Mouse (Mus musculus) hindbrain, postnatal 0 days (tissue): ENCODE measurements at regions not wholly inside any gene's neighbourhood (a gene's known extent, or its start where the extent isn't known, plus 50 kb on each side); places are given as distances from the start of the nearest gene placed in this dataset.
"Not testable (repeated sequence)": the region's sequence is repeated elsewhere in the genome, so short reads cannot be mapped to it uniquely, and the experiment has no call there.

ENCODE experiments used
- ATAC-seq: fragments of 200-750 bp; cut with Nextera tagmentation; 2 replicates; pipeline ENCODE4 v1.8.0; 2017; ENCODE audit warnings: mild to moderate bottlenecking, moderate TSS enrichment, moderate library complexity
- DNase-seq: peaks from one replicate; pipeline ENCODE4 v3.0.0-alpha.2; 2015; ENCODE audit warnings: low spot score
- H3K27ac ChIP-seq: fragments of 300-500 bp; sonication (generic); 2 replicates; pipeline ENCODE4 v1.5.1; 2014; ENCODE audit warnings: mild to moderate bottlenecking
- H3K27me3 ChIP-seq: fragments of 300-500 bp; sonication (generic); 2 replicates; pipeline ENCODE4 v1.6.1; 2014; ENCODE audit warnings: low read length, mixed read lengths; ENCODE audit not compliant: insufficient read depth
- H3K36me3 ChIP-seq: fragments of 300-500 bp; sonication (generic); 2 replicates; pipeline ENCODE4 v1.6.1; 2014; ENCODE audit warnings: low read length, mixed read lengths; ENCODE audit not compliant: insufficient read depth
- H3K4me1 ChIP-seq: fragments of 300-500 bp; sonication (generic); 2 replicates; pipeline ENCODE4 v1.6.1; 2014; ENCODE audit warnings: antibody characterized with exemption, low read length, mixed read lengths; ENCODE audit not compliant: insufficient read depth
- H3K4me2 ChIP-seq: fragments of 300-500 bp; sonication (generic); 2 replicates; pipeline ENCODE4 v1.6.1; 2014; ENCODE audit warnings: low read depth, mild to moderate bottlenecking, low read length, moderate library complexity, mixed read lengths
- H3K4me3 ChIP-seq: fragments of 300-500 bp; sonication (generic); 2 replicates; pipeline ENCODE4 v1.5.1; 2014; ENCODE audit warnings: low read length
- H3K9ac ChIP-seq: fragments of 300-500 bp; sonication (generic); replicated peaks from 2 replicates; pipeline ENCODE4 v1.6.1; 2014; ENCODE audit warnings: mild to moderate bottlenecking, low read length, moderate library complexity, mixed read lengths
- H3K9me3 ChIP-seq: fragments of 300-500 bp; sonication (generic); 2 replicates; pipeline ENCODE4 v1.6.1; 2016; ENCODE audit warnings: low read length, mixed read lengths
- CTCF ChIP-seq: IDR thresholded peaks from 2 replicates; pipeline ENCODE4 v1.5.1; 2016; ENCODE audit warnings: antibody characterized with exemption, control low read depth, low read depth
- WGBS: fragments of 180-500 bp; shearing (Covaris S2); extraction: QIAGEN DNeasy Blood & Tissue Kit; methylation state at CpG from one replicate; pipeline ENCODE4 v1.1.7; 2014; 5-methylcytosine and 5-hydroxymethylcytosine counted together

DNA sequence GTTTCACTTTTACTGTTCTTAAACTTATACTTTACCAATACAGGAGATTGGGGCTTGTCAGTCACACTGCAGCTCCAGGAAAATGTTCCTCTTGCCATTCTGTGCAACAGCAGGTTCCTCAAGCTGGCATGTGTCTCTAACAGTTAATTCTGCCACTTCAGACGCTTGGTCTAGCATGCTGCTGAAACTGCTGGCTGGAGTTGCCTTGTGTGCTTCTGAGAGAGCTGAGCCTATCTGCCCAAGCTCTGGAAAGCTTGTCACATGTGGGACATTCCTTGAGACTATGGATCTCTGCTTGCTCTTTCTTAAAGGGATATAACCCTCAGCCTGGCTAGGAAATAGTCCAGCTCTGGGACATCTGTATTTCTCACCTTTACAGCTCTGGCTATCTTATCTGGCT lies 138.9 kb upstream of the 1700008P02Rik start:
- 39% methylated on average over 1 of the region's 1 CpGs for WGBS
- no peak overlapping the region for H3K9ac ChIP-seq
- H3K4me1 ChIP-seq = no peaks in the 10 kb centered on the region
- H3K4me2 ChIP-seq = no peak overlapping the region
- DNase-seq = no peak
- no peak for ATAC-seq
- no peaks in the 10 kb centered on the region for H3K27me3 ChIP-seq
- H3K27ac ChIP-seq = no peak overlapping the region
- no peaks in the 10 kb centered on the region for H3K36me3 ChIP-seq
- no peaks in the 10 kb centered on the region for H3K9me3 ChIP-seq
- TF ChIP-seq CTCF = no peak
- H3K4me3 ChIP-seq = no peak overlapping the region

DNA sequence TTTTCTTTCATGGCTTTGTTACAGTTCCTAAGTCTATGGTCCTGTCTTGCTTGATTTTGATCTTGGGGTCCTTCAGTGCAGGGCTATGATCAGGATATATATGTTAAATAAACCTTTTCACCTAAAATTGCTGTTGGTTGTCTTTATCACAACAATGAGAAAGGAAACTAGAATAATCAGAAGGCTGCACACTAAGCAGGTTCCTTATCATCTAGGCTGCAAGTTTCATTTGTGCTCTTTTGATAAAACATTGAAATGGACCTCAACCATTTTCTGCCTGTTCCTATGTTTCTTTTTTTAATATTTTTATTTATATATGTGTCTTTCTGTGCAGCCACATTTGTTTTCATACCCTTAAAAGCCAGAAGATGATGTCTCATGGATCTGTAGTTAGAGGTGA lies 137.3 kb upstream of the 1700008P02Rik start:
- H3K9ac ChIP-seq = no peak overlapping the region
- no peak overlapping the region for H3K27ac ChIP-seq
- H3K4me3 ChIP-seq = no peak overlapping the region
- H3K27me3 ChIP-seq = no peaks in the 10 kb centered on the region
- H3K4me1 ChIP-seq = no peaks in the 10 kb centered on the region
- no peak overlapping the region for H3K4me2 ChIP-seq
- DNase-seq (no peak), ATAC-seq (no peak)
- no peak for TF ChIP-seq CTCF
- H3K9me3 ChIP-seq = no peaks in the 10 kb centered on the region
- H3K36me3 ChIP-seq = no peaks in the 10 kb centered on the region

DNA sequence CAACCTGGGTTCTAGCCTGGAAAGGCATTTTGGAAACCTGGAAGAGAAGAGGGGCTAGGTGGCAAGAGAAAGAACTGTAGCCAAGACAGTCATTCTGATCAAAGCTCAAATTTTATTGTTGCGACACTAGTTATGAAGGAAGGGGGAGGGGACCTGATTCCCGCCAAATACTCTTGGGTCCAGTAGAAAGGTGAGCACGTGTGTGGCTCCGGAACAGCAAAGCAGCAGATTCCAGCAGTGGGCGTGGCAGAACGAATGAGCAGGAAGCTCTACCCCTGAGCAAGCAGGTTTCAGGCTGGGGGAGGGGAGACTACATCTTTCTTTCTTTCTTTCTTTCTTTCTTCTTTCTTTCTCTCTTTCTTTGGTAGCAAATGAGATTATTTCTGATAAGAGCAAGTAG lies 130.5 kb upstream of the 1700008P02Rik start:
- ATAC-seq, DNase-seq, H3K4me2 ChIP-seq, H3K4me1 ChIP-seq, H3K27me3 ChIP-seq, H3K9me3 ChIP-seq, H3K36me3 ChIP-seq, H3K27ac ChIP-seq, H3K4me3 ChIP-seq, H3K9ac ChIP-seq: not testable (repeated sequence)
- WGBS = 90% methylated on average over 6 of the region's 6 CpGs

DNA sequence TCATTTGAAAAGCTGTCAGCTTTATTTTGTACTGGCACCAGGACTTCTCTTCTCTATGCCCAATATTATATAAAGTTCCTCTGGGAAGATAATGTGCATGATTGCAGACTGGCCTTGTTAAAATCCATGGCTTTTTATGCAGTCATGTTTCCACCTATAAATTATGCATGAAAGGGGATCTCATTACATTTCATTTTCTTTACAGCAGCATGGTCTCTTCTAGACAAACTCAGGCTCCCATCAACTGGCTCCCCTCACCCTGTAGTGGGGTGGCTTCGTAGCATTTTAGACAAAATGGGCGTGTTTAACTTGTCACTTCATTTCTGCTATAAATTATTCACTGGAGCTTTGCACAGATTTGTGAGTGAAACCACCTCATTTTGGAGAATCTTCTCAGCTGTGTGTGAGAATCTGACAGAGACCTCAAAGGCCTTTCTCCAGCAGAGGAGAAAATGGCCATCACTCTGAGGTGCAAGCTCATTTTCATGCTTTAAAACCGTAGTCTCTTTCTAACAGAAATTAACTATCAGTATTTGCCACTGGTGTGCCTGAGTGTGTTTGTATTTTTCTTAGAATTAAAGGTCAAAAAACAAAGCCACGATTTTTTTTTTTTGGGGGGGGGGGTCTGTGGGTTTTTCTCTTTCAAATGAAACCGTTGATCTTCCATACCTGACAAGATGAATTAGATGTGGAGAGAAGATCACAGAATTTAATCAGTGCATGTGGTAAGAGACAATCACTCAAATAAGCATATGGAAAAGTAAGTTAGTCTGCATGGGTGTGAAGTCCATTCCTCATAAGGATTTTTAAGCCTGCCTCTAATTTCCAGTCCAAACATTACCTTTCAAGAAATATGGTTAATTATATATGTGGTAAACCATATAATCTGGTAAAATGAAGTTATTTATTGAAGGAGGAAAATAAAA lies 111.4 kb upstream of the 1700008P02Rik start:
- no peaks in the 10 kb centered on the region for H3K9me3 ChIP-seq
- H3K4me2 ChIP-seq = no peak overlapping the region
- H3K9ac ChIP-seq = no peak overlapping the region
- no peak overlapping the region for H3K4me3 ChIP-seq
- TF ChIP-seq CTCF = no peak
- DNase-seq (no peak), ATAC-seq (no peak)
- H3K27ac ChIP-seq = no peak overlapping the region
- H3K4me1 ChIP-seq = no peaks in the 10 kb centered on the region
- WGBS = 50% methylated on average over 5 of the region's 5 CpGs
- no peaks in the 10 kb centered on the region for H3K36me3 ChIP-seq
- H3K27me3 ChIP-seq = no peaks in the 10 kb centered on the region

DNA sequence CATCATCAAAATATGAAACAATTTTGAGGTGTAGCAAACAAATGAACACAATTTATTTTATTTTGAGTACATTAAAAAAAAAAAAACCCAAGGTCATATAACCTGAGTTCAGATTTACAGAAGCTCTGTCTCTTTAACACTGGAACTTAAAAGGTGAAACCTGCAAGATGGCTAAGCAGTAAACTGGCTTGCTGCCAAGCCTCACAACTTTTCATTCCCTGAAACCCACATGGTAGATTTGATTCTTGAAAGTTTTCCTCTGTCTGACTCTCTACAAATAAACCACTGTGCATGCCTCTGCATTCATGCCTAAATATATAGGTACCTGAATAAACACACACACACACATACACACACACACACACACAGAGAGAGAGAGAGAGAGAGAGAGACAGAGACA lies 109.8 kb upstream of the 1700008P02Rik start:
- Histone ChIP-seq H3K27ac (no peak overlapping the region), H3K36me3 (no peaks in the 10 kb centered on the region), H3K9me3 (no peaks in the 10 kb centered on the region), H3K27me3 (no peaks in the 10 kb centered on the region), H3K4me3 (no peak overlapping the region), H3K4me1 (no peaks in the 10 kb centered on the region), H3K4me2 (no peak overlapping the region), H3K9ac (no peak overlapping the region)
- TF ChIP-seq CTCF = no peak
- ATAC-seq = no peak
- DNase-seq = no peak

DNA sequence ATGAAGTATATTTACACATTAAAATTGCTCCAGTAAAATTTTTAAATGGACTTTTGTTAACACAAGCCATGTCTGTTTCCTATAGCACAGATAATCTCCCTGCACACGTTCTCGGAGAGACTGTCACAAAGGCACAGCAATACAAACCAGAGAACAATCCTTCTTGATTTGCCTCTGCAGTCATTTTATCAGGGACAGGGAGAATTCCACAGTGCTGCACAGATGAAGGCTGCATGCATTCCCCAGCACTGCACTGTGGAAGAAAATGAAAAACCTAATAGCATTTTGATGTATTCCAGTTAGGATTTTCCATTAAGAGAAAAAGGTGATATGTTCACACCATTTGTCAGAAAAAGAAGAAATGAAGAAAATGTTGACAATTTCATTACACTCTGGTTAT lies 63.4 kb upstream of the 1700008P02Rik start:
- Histone ChIP-seq H3K9me3 (no peaks in the 10 kb centered on the region), H3K4me2 (no peak overlapping the region), H3K9ac (no peak overlapping the region), H3K4me3 (no peak overlapping the region), H3K27me3 (no peaks in the 10 kb centered on the region), H3K4me1 (no peaks in the 10 kb centered on the region), H3K36me3 (no peaks in the 10 kb centered on the region), H3K27ac (no peak overlapping the region)
- ATAC-seq (no peak), DNase-seq (no peak)
- 56% methylated on average over 2 of the region's 2 CpGs for WGBS
- no peak for TF ChIP-seq CTCF

DNA sequence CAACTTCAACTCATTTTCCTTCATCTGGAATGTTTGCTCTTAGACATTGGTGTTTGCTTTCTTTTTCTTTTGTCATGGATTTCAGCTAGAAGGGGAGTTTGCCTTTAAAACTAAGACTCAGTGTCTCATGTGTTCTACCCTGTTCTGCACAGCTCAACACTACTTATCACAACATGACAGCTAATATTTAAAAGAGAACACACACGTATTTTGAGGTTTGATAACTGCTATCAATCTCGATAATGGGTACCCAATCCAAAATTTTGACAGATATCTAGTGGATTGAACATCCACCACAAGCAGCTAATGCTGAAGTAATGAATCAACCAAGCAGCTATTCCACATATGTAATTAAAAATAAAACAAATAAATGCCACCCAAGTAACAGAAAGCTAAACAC lies 61.2 kb upstream of the 1700008P02Rik start:
- H3K36me3 ChIP-seq = no peaks in the 10 kb centered on the region
- no peaks in the 10 kb centered on the region for H3K27me3 ChIP-seq
- no peak for TF ChIP-seq CTCF
- no peaks in the 10 kb centered on the region for H3K9me3 ChIP-seq
- H3K27ac ChIP-seq = no peak overlapping the region
- ATAC-seq (no peak), DNase-seq (no peak)
- no peak overlapping the region for H3K9ac ChIP-seq
- 80% methylated on average over 2 of the region's 2 CpGs for WGBS
- no peak overlapping the region for H3K4me2 ChIP-seq
- H3K4me3 ChIP-seq = no peak overlapping the region
- H3K4me1 ChIP-seq = no peaks in the 10 kb centered on the region
